Mouse (Mus musculus) forebrain, postnatal 0 days (tissue): ENCODE data around the gene Il1rapl2. TPM values are rescaled to one million over a fixed set of nuclear protein-coding genes. Genes with fewer than 3 reads are reported as not detected.

Experiments used
- ATAC-seq: fragments of 200-750 bp; cut with Nextera tagmentation; 2 replicates; pipeline ENCODE4 v1.8.0; 2017; ENCODE audit warnings: mild to moderate bottlenecking, moderate library complexity
- DNase-seq: peaks from one replicate; pipeline ENCODE4 v3.0.0-alpha.2; 2015
- H3K27ac ChIP-seq: fragments of 300-500 bp; sonication (generic); 2 replicates; pipeline ENCODE4 v1.5.1; 2014; ENCODE audit warnings: low read depth, mild to moderate bottlenecking, antibody characterized with exemption, low read length, moderate library complexity, mixed read lengths
- H3K27me3 ChIP-seq: fragments of 300-500 bp; sonication (generic); 2 replicates; pipeline ENCODE4 v1.6.1; 2014; ENCODE audit warnings: mild to moderate bottlenecking, low read length, mixed read lengths; ENCODE audit not compliant: insufficient read depth
- H3K36me3 ChIP-seq: fragments of 300-500 bp; sonication (generic); 2 replicates; pipeline ENCODE4 v1.6.1; 2014; ENCODE audit warnings: mild to moderate bottlenecking, moderate library complexity; ENCODE audit not compliant: insufficient read depth
- H3K4me1 ChIP-seq: fragments of 300-500 bp; sonication (generic); 2 replicates; pipeline ENCODE4 v1.6.1; 2014; ENCODE audit warnings: antibody characterized with exemption; ENCODE audit not compliant: insufficient read depth
- H3K4me2 ChIP-seq: fragments of 300-500 bp; sonication (generic); 2 replicates; pipeline ENCODE4 v1.6.1; 2014; ENCODE audit warnings: low read depth, mild to moderate bottlenecking, moderate library complexity
- H3K4me3 ChIP-seq: fragments of 300-500 bp; sonication (generic); 2 replicates; pipeline ENCODE4 v1.5.1; 2014; ENCODE audit warnings: low read depth, low read length, mixed read lengths
- H3K9ac ChIP-seq: fragments of 300-500 bp; sonication (generic); 2 replicates; pipeline ENCODE4 v1.6.1; 2014; ENCODE audit warnings: mild to moderate bottlenecking
- H3K9me3 ChIP-seq: fragments of 300-500 bp; sonication (generic); 2 replicates; pipeline ENCODE4 v1.6.1; 2016; ENCODE audit warnings: low read length
- CTCF ChIP-seq: sonication (generic); IDR thresholded peaks from 2 replicates; pipeline ENCODE4 v1.5.1; 2016; ENCODE audit warnings: antibody characterized with exemption, control low read depth, low read depth
- WGBS: fragments of 180-500 bp; shearing (Covaris S2); extraction: QIAGEN DNeasy Blood & Tissue Kit; methylation state at CpG from one replicate; pipeline ENCODE4 v1.1.7; 2014; 5-methylcytosine and 5-hydroxymethylcytosine counted together
- polyA plus RNA-seq: library from polyadenylated mRNA; unstranded; fragments of >200 nt; fragmentation: Nextera tagmentation; extraction: Ambion mirVana; gene quantifications from 2 replicates; pipeline ENCODE4 v1.2.1, GENCODE M21; 2015
- total RNA-seq: library from RNA; depleted of rRNA; stranded (reverse); fragments of >200 nt; gene quantifications from 2 replicates; pipeline ENCODE4 v1.2.3, GENCODE M21; 2014; rRNA removed

Gene Il1rapl2
- total RNA-seq (7.3 and 8.5 TPM in 2 replicates), polyA plus RNA-seq (2.1 and 5.0 TPM in 2 replicates)

- WGBS = 18% methylated on average over 39 of the region's 47 CpGs
- DNase-seq (peak; percentile 67), ATAC-seq (peak; percentile 88)
- H3K9me3 ChIP-seq = no peaks in the 10 kb centered on the region
- H3K4me1 ChIP-seq = no peaks in the 10 kb centered on the region
- peak within 1 kb of the TSS; percentile 42 for H3K4me3 ChIP-seq
- H3K27ac ChIP-seq = no peak within 1 kb of the TSS
- peak within 1 kb of the TSS; percentile 68 for H3K4me2 ChIP-seq
- H3K9ac ChIP-seq = 0 out of 2 replicates have a peak within 1 kb of the TSS, but pooled peaks have one; percentile 25
- no peaks in the 10 kb centered on the region for H3K36me3 ChIP-seq
- peak; percentile 61 for TF ChIP-seq CTCF
- peaks cover 3% of the 10 kb centered on the region; the same call in 1 of the 2 replicates for H3K27me3 ChIP-seq
These were observed at the start of gene Il1rapl2 for GRCm38 (mm10) chrX:137570321-137571195. TSS of gene Il1rapl2 (plus strand) at chrX:137570608.

GRCm38 (mm10) chrX:137548348-137548747 is 22.1 kb upstream of the Il1rapl2 start:
- H3K36me3 ChIP-seq = no peaks in the 10 kb centered on the region

GRCm38 (mm10) chrX:137569472-137570188 is 778 bp upstream of the Il1rapl2 start:
- no peak for TF ChIP-seq CTCF
- DNase-seq = no peak
- H3K9me3 ChIP-seq = no peaks in the 10 kb centered on the region
- WGBS = 33% methylated on average over 21 of the region's 21 CpGs
- peaks cover 3% of the 10 kb centered on the region; the same call in 1 of the 2 replicates for H3K27me3 ChIP-seq
- ATAC-seq = 0 out of 2 replicates have a peak, but pooled peaks have one; percentile 25
- no peak overlapping the region for H3K9ac ChIP-seq
- no peaks in the 10 kb centered on the region for H3K4me1 ChIP-seq
- peak overlapping the region; percentile 42 for H3K4me3 ChIP-seq
- no peaks in the 10 kb centered on the region for H3K36me3 ChIP-seq
- H3K27ac ChIP-seq = no peak overlapping the region
- H3K4me2 ChIP-seq = peak overlapping the region; percentile 68

More at GRCm38 (mm10) chrX:137548348-137548747, 22.1 kb upstream of the Il1rapl2 start:
- ATAC-seq = no peak
- no peak overlapping the region for H3K4me3 ChIP-seq
- DNase-seq = no peak
- no peaks in the 10 kb centered on the region for H3K4me1 ChIP-seq
- no peak overlapping the region for H3K9ac ChIP-seq
- TF ChIP-seq CTCF = no peak
- no peak overlapping the region for H3K27ac ChIP-seq
- no peaks in the 10 kb centered on the region for H3K9me3 ChIP-seq
- WGBS = 87% methylated on average over 2 of the region's 2 CpGs
- no peak overlapping the region for H3K4me2 ChIP-seq
- H3K27me3 ChIP-seq = no peaks in the 10 kb centered on the region

- Histone ChIP-seq H3K27me3 (no peaks in the 10 kb centered on the region), H3K4me3 (no peak overlapping the region), H3K9ac (no peak overlapping the region), H3K4me2 (no peak overlapping the region), H3K36me3 (no peaks in the 10 kb centered on the region), H3K27ac (no peak overlapping the region), H3K4me1 (no peaks in the 10 kb centered on the region), H3K9me3 (no peaks in the 10 kb centered on the region)
- WGBS = 45% methylated on average over 1 of the region's 1 CpGs
- ATAC-seq (no peak), DNase-seq (no peak)
- TF ChIP-seq CTCF = no peak
These were observed 12.2 kb downstream of the Il1rapl2 start for GRCm38 (mm10) chrX:137582656-137583055.

GRCm38 (mm10) chrX:137620697-137621096 is 50.3 kb downstream of the Il1rapl2 start:
- no peaks in the 10 kb centered on the region for H3K27me3 ChIP-seq
- DNase-seq (no peak), ATAC-seq (no peak)
- H3K36me3 ChIP-seq = no peaks in the 10 kb centered on the region
- no peak for TF ChIP-seq CTCF
- no peak overlapping the region for H3K4me2 ChIP-seq
- no peaks in the 10 kb centered on the region for H3K9me3 ChIP-seq
- H3K4me3 ChIP-seq = no peak overlapping the region
- H3K4me1 ChIP-seq = no peaks in the 10 kb centered on the region
- H3K27ac ChIP-seq = no peak overlapping the region
- no peak overlapping the region for H3K9ac ChIP-seq

GRCm38 (mm10) chrX:137667011-137667410 is 96.6 kb downstream of the Il1rapl2 start:
- 25% methylated on average over 2 of the region's 2 CpGs for WGBS
- H3K4me1 ChIP-seq = no peaks in the 10 kb centered on the region
- no peak overlapping the region for H3K9ac ChIP-seq
- no peaks in the 10 kb centered on the region for H3K27me3 ChIP-seq
- DNase-seq = peak; percentile 63
- H3K27ac ChIP-seq = no peak overlapping the region
- TF ChIP-seq CTCF = peak; percentile 57
- no peak overlapping the region for H3K4me3 ChIP-seq
- H3K36me3 ChIP-seq = no peaks in the 10 kb centered on the region
- H3K9me3 ChIP-seq = no peaks in the 10 kb centered on the region
- ATAC-seq = no peak
- no peak overlapping the region for H3K4me2 ChIP-seq
